Mouse (Mus musculus) embryonic facial prominence, embryonic 14.5 days (tissue): ENCODE measurements around the gene Srsf4. TPM values are rescaled to one million over a fixed set of nuclear protein-coding genes. Genes with fewer than 3 reads are reported as not detected.
A peak's percentile ranks its signal among the peaks of the same experiment; 100 is the strongest.

Experiments
- ATAC-seq: fragments of 200-750 bp; cut with Nextera tagmentation; 2 replicates; pipeline ENCODE4 v1.8.0; 2017; ENCODE audit warnings: low read depth, moderate number of reproducible peaks, moderate TSS enrichment
- DNase-seq: peaks from one replicate; pipeline ENCODE4 v3.0.0-alpha.2; 2015; ENCODE audit warnings: low spot score
- H3K27ac ChIP-seq: fragments of 300-500 bp; sonication (generic); replicated peaks from 2 replicates; pipeline ENCODE4 v1.5.1; 2014; ENCODE audit warnings: low read depth, mild to moderate bottlenecking, low read length, moderate library complexity
- H3K27me3 ChIP-seq: fragments of 300-500 bp; sonication (generic); replicated peaks from 2 replicates; pipeline ENCODE4 v1.6.1; 2014; ENCODE audit warnings: low read length; ENCODE audit not compliant: control insufficient read depth, insufficient read depth
- H3K36me3 ChIP-seq: fragments of 300-500 bp; sonication (generic); 2 replicates; pipeline ENCODE4 v1.6.1; 2014; ENCODE audit warnings: low read length, mixed read lengths; ENCODE audit not compliant: control insufficient read depth, insufficient read depth
- H3K4me1 ChIP-seq: fragments of 300-500 bp; sonication (generic); 2 replicates; pipeline ENCODE4 v1.6.1; 2014; ENCODE audit warnings: antibody characterized with exemption, low read length; ENCODE audit not compliant: control insufficient read depth, insufficient read depth
- H3K4me2 ChIP-seq: fragments of 300-500 bp; sonication (generic); 2 replicates; pipeline ENCODE4 v1.6.1; 2014; ENCODE audit warnings: low read depth, mild to moderate bottlenecking, low read length, moderate library complexity, mixed read lengths
- H3K4me3 ChIP-seq: fragments of 300-500 bp; sonication (generic); 2 replicates; pipeline ENCODE4 v1.5.1; 2014; ENCODE audit warnings: low read depth, mild to moderate bottlenecking, low read length
- H3K9ac ChIP-seq: fragments of 300-500 bp; sonication (generic); 2 replicates; pipeline ENCODE4 v1.6.1; 2014; ENCODE audit warnings: low read depth, mild to moderate bottlenecking, low read length, moderate library complexity, mixed read lengths
- H3K9me3 ChIP-seq: fragments of 300-500 bp; sonication (generic); 2 replicates; pipeline ENCODE4 v1.6.1; 2016; ENCODE audit warnings: low read length; ENCODE audit not compliant: control insufficient read depth
- WGBS: fragments of 180-500 bp; shearing (Covaris S2); extraction: QIAGEN DNeasy Blood & Tissue Kit; methylation state at CpG from one replicate; pipeline ENCODE4 v1.1.7; 2014; 5-methylcytosine and 5-hydroxymethylcytosine counted together
- polyA plus RNA-seq: library from polyadenylated mRNA; unstranded; fragments of >200 nt; fragmentation: Nextera tagmentation; extraction: Ambion mirVana; gene quantifications from 2 replicates; pipeline ENCODE4 v1.2.1, GENCODE M21; 2014

Srsf4 gene
- polyA plus RNA-seq, 1 experiment from 2014 or later: 87.3 TPM

DNA sequence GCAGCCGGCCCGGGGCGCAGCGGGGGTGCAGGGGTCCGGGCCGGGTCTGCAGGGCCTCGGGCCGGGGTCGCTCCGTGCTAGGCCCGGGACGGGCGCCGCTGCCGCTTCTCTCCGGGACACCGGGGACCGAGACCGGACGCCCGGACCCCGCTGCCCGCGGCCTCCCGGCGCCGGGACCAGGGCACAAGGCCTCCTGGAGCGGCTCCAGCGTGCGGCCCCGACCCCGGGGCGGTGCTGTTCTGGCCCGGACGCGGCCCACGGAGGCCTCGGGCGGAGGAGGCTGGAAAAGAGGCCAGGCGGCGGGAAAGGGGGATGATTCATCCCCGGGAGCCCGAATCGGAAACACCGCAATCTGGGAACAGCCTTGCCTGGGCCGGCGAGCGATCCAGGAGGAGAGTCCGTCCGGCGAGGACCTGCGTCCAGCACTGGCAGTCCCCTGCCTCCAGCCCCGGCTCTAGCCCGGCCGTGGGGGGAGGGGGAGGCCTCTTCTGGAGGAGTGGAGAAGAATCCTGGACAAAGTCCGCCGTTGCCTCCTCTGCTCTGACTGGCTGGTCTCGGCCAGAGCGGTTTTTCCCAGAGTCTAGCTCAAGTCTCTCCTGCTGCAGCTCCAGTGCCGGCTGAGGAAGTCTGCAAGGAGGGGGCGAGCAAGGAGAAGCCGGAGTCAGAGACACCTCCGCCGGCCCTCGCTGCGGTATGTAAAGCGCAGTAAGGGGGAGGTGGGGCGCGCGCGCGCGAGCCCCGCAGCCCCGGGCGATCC, 47.4 kb downstream of the Srsf4 start:
- Histone ChIP-seq H3K9me3 (no peaks in the 10 kb centered on the region), H3K27ac (peak overlapping the region; percentile 97), H3K27me3 (peaks cover 26% of the 10 kb centered on the region), H3K36me3 (peaks cover 17% of the 10 kb centered on the region), H3K4me3 (peak overlapping the region; percentile 73), H3K9ac (peak overlapping the region; percentile 86), H3K4me1 (peaks cover 52% of the 10 kb centered on the region), H3K4me2 (peak overlapping the region; percentile 81)
- peak; percentile 10 for ATAC-seq
- under 1% methylated on average over 24 of the region's 76 CpGs for WGBS
- DNase-seq: peak; percentile 77

DNA sequence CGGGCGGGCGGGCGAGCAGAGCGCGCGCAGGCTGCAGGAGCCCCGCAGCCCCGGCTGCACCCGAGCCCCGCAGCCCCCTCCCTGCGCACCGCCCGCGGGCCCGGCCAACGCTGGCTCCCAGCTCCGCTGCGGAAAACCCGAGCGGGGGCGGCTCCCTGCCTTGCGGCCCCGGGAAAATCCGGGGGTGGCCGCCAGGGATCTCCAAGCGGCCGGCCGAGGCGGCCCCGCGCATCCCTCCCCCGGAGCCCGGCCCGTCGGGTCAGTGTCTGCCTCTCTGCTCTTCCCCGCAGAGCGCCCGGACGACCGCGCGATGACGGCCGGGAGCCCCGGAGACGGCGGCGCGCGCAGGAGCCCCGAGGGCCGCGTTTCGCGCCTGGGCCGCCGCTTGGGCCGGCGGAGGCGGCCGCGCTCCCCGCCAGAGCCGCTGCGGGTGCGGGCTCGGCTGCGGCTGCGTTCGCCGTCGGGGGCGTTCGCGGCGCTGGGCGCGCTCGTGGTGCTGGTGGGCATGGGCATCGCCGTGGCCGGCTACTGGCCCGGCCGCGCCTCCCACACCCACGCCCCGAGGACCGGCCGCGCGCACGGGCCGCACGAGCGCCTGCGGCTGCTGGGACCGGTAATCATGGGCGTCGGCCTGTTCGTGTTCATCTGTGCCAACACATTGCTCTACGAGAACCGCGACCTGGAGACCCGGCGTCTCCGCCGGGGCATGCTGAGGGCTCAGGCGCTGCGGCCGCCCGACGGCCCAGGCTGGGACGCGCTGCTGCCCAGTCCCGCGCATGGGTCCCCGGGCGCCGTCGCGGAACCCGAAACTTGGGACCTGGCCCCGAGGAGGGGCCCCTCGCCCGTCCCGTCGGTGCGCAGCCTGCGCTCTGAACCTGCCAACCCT, 48.3 kb downstream of the Srsf4 start, which contains the start of gene Tmem200b:
Gene Tmem200b (plus strand): TSS at position 311 of the 886 bp plus-strand sequence.
- H3K9ac ChIP-seq: peak within 1 kb of the TSS; percentile 86
- no peaks in the 10 kb centered on the region for H3K9me3 ChIP-seq
- peaks cover 27% of the 10 kb centered on the region for H3K36me3 ChIP-seq
- H3K27me3 ChIP-seq: peaks cover 18% of the 10 kb centered on the region
- WGBS: 2% methylated on average over 38 of the region's 130 CpGs
- peak within 1 kb of the TSS; percentile 81 for H3K4me2 ChIP-seq
- H3K4me3 ChIP-seq: peak within 1 kb of the TSS; percentile 73
- ATAC-seq (peak; percentile 28; the same call in 1 of the 2 replicates), DNase-seq (no peak)
- H3K27ac ChIP-seq: peak within 1 kb of the TSS; percentile 97
- H3K4me1 ChIP-seq: peaks cover 49% of the 10 kb centered on the region

DNA sequence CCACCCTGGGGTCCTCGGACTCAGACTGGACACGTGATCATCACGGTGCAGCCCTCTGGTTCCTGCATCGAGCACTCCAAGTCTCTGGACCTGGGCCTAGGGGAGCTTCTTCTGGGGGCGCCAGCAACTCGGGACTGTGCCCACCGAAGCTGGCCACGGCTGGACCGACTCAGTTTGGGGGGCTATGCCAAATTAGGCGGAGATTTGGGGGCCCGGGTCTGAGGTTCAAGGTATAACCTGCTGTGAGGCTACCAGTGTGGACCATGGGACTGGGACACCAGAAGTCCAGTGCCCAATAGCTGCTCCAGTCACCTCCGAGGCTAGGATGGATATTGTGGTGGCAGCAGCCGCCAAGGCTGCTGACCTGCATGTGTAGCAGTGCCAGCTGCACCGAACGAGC, 49.0 kb downstream of the Srsf4 start:
- Histone ChIP-seq H3K4me2 (peak overlapping the region; percentile 81), H3K9ac (peak overlapping the region; percentile 86), H3K4me1 (peaks cover 48% of the 10 kb centered on the region), H3K36me3 (peaks cover 33% of the 10 kb centered on the region), H3K4me3 (peak overlapping the region; percentile 73), H3K27me3 (peaks cover 14% of the 10 kb centered on the region; the same call in 1 of the 2 replicates), H3K27ac (peak overlapping the region; percentile 97; the same call in 1 of the 2 replicates), H3K9me3 (no peaks in the 10 kb centered on the region)
- ATAC-seq: no peak
- 65% methylated on average over 15 of the region's 15 CpGs for WGBS
- no peak for DNase-seq

DNA sequence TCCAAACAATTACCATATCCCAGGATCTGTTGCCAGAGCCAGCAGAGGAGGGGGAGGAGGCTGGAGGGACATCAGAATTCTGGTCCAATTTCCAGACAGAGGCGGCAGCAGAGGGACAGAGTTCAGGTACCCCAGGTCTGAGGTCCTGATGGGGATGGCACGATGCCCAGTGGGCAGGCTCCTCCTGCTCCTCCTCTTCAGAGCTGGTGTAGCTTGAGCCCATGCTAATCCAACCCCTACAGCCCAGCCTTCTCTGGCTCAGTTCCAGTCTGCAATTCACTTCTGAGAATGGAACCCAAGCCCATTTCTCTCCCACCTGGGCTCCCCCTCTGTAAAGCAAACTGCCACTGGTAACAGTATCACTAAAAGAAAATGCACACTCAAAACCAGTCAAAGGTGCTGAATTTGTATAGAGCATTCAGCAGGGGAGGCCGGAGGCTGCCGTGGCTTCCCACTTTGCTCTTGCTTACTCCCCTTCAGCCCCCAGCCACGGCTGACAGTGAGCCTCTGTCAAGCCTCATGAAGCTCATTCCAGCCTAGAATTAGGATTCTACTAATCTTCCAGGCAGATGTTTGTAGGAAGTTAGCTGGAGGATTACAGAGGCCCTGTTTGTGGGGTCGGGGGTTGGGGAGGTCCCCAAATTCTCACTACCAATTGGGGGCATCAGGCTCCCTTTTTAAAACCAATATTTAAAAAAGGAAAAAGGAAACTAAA, 50.8 kb downstream of the Srsf4 start:
- Histone ChIP-seq H3K9ac (no peak overlapping the region), H3K36me3 (peaks cover 52% of the 10 kb centered on the region), H3K4me3 (no peak overlapping the region), H3K27ac (peak overlapping the region; percentile 42), H3K4me2 (peak overlapping the region; percentile 3; the same call in 1 of the 2 replicates), H3K9me3 (no peaks in the 10 kb centered on the region), H3K4me1 (peaks cover 36% of the 10 kb centered on the region), H3K27me3 (peaks cover 14% of the 10 kb centered on the region; the same call in 1 of the 2 replicates)
- 43% methylated on average over 5 of the region's 6 CpGs for WGBS
- DNase-seq (peak; percentile 87), ATAC-seq (peak; percentile 38; the same call in 1 of the 2 replicates)

DNA sequence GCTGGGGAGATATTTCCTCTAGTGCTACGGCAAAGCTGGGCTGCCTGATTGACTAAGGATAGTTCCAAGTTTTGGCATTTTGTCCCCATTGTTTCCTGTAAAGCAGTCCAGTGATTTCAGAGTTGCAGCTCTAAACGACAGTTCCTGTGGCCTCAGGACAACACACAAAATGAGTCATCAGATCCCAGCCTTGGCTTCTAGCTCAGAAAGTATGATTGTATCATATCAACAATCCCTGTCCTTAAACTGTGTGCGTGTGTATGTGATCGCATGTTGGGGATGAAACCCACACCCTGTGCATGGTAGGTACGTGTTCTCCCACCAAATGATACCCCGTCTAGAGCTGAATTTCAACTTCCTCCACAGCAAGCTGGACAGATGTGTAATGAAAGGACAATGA, 55.7 kb downstream of the Srsf4 start:
- 87% methylated on average over 6 of the region's 6 CpGs for WGBS
- ATAC-seq (no peak), DNase-seq (no peak)
- H3K4me3 ChIP-seq: no peak overlapping the region
- no peak overlapping the region for H3K4me2 ChIP-seq
- no peak overlapping the region for H3K9ac ChIP-seq
- no peak overlapping the region for H3K27ac ChIP-seq
- H3K27me3 ChIP-seq: no peaks in the 10 kb centered on the region
- H3K9me3 ChIP-seq: no peaks in the 10 kb centered on the region
- peaks cover 12% of the 10 kb centered on the region; the same call in 1 of the 2 replicates for H3K4me1 ChIP-seq
- peaks cover 83% of the 10 kb centered on the region for H3K36me3 ChIP-seq

DNA sequence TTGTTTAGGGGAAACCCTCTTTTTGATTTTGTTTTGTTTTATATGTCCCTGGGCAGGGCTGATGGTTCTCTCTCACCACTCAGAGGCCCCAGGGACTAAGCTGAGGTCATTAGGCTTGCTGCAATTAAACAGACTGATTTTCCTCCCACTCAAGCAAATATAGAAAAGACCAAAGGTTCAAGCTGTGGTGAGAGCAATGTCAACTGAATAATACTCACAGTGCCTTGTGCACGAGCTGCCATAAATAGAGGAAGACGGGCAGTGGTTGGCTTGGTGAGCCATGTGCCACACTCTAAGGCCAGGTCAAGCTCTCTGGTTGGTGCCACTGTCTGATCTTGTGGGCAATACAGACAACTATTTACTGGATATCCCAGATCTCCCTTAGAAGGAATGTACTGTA, 66.0 kb downstream of the Srsf4 start:
- 85% methylated on average over 2 of the region's 2 CpGs for WGBS
- Histone ChIP-seq H3K36me3 (peaks cover 31% of the 10 kb centered on the region; the same call in 1 of the 2 replicates), H3K4me3 (no peak overlapping the region), H3K4me1 (peaks cover 11% of the 10 kb centered on the region; the same call in 1 of the 2 replicates), H3K27me3 (no peaks in the 10 kb centered on the region), H3K4me2 (no peak overlapping the region), H3K27ac (no peak overlapping the region), H3K9me3 (no peaks in the 10 kb centered on the region), H3K9ac (no peak overlapping the region)
- DNase-seq (no peak), ATAC-seq (no peak)

DNA sequence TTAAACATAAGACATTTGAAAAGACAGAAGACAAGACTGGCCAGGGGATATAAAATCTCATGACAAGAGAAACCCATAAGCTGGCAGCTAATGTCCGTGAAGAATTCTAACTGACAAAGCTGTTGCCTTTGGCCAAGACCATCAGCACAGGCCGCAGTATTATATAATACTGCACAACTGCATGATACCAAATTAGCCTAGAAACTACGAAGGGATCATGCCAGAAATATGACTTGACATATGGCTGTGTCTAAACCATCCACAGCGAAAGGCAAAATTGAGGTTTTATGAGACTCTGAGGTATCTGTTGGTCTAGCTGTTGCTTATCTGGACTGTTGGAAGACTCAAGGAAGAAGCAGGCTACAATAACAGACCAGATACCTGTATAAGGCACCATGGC, 67.4 kb downstream of the Srsf4 start:
- DNase-seq (no peak), ATAC-seq (no peak)
- H3K4me1 ChIP-seq: peaks cover 11% of the 10 kb centered on the region; the same call in 1 of the 2 replicates
- no peak overlapping the region for H3K4me3 ChIP-seq
- H3K27ac ChIP-seq: no peak overlapping the region
- H3K9ac ChIP-seq: no peak overlapping the region
- no peaks in the 10 kb centered on the region for H3K27me3 ChIP-seq
- H3K36me3 ChIP-seq: peaks cover 17% of the 10 kb centered on the region; the same call in 1 of the 2 replicates
- H3K9me3 ChIP-seq: no peaks in the 10 kb centered on the region
- no peak overlapping the region for H3K4me2 ChIP-seq
- WGBS: 93% methylated on average over 4 of the region's 4 CpGs

DNA sequence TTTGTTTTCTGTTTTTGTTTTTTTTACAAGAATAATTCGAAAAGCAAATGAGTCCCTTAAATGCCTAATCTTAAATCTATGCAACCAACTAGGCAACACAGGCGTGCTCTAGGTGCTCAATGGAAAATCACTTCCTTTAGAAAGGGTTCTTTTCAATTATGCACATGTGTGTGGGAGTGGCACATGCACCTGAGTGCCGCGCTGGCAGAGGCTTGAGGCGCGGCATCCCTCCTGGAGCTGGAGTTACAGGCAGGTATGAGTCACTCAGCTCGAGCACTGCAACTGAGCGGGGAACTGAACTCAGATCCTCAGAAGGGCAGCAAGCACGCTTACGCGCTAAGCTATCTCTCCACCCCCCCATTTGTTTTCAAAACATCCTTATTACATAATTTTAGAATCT, 74.4 kb downstream of the Srsf4 start:
- ATAC-seq (no peak), DNase-seq (no peak)
- H3K27me3 ChIP-seq: no peaks in the 10 kb centered on the region
- no peaks in the 10 kb centered on the region for H3K4me1 ChIP-seq
- H3K27ac ChIP-seq: no peak overlapping the region
- 87% methylated on average over 11 of the region's 11 CpGs for WGBS
- no peaks in the 10 kb centered on the region for H3K9me3 ChIP-seq
- peaks cover 10% of the 10 kb centered on the region; the same call in 1 of the 2 replicates for H3K36me3 ChIP-seq
- no peak overlapping the region for H3K4me2 ChIP-seq
- no peak overlapping the region for H3K4me3 ChIP-seq
- no peak overlapping the region for H3K9ac ChIP-seq
